Mouse (Mus musculus) E14TG2a.4 (cell line): ENCODE measurements around the gene Agbl2.

Source experiments
- CTCF ChIP-seq: conservative IDR thresholded peaks from 2 replicates; pipeline ENCODE4 v1.5.1; 2014; ENCODE audit warnings: low read length
- POU5F1 ChIP-seq: IDR thresholded peaks from 2 replicates; pipeline ENCODE4 v1.6.1; 2014; ENCODE audit warnings: low read length, borderline replicate concordance

GRCm38 (mm10) chr2:90879419-90879818 lies 96.9 kb downstream of the Agbl2 start:
- TF ChIP-seq CTCF: no peak
- no peak for TF ChIP-seq POU5F1
